Mouse (Mus musculus) adrenal gland, adult 18-20 months (tissue): ENCODE measurements around the gene Rtkn. TPM values are rescaled to one million over a fixed set of nuclear protein-coding genes. Genes with fewer than 3 reads are reported as not detected.

Experiments used
- DNase-seq, 2 experiments: peaks; one replicate each; pipeline ENCODE4 v3.0.0; 2021 to 2022; ENCODE audit warnings: low spot score in 2 of 2
- total RNA-seq, 2 experiments: library from RNA; stranded (reverse); gene quantifications; 1 replicate in 1 of 2; 2 replicates in 1 of 2; pipeline ENCODE4 v1.2.3; 2021

The Rtkn gene
- total RNA-seq, 2 experiments from 2014 or later, result 4.7 to 6.6 TPM

GRCm38 (mm10) chr6:83115682-83116372 is 19.4 kb upstream of the Rtkn start:
- DNase-seq, result no peak

GRCm38 (mm10) chr6:83116373-83117164 is 18.7 kb upstream of the Rtkn start:
- DNase-seq, result no peak

- DNase-seq, result no peak
Observed at GRCm38 (mm10) chr6:83117165-83117438, 18.2 kb upstream of the Rtkn start.

GRCm38 (mm10) chr6:83117616-83118015 is 17.6 kb upstream of the Rtkn start:
- no peak for DNase-seq

GRCm38 (mm10) chr6:83118369-83118768 is 16.9 kb upstream of the Rtkn start:
- no peak for DNase-seq

- DNase-seq, result no peak
Observed at GRCm38 (mm10) chr6:83118825-83119733, 16.2 kb upstream of the Rtkn start.

- DNase-seq, result peak in 1 of 2 experiments; percentile 29
Observed at GRCm38 (mm10) chr6:83119734-83120051, 15.6 kb upstream of the Rtkn start.

GRCm38 (mm10) chr6:83120930-83121862 is 14.1 kb upstream of the Rtkn start, which contains the start of gene Wbp1:
Wbp1 (minus strand) TSS chr6:83121559.
- peak; percentile 77 to 85 for DNase-seq

- peak in 1 of 2 experiments; percentile 54 for DNase-seq
Observed at GRCm38 (mm10) chr6:83121863-83122710, 13.2 kb upstream of the Rtkn start.

- no peak for DNase-seq
Observed at GRCm38 (mm10) chr6:83122961-83123360, 12.3 kb upstream of the Rtkn start.

- DNase-seq, result peak; percentile 81 to 88
Observed at GRCm38 (mm10) chr6:83124851-83125312, 10.4 kb upstream of the Rtkn start.

- DNase-seq, result no peak
Observed at GRCm38 (mm10) chr6:83125331-83125730, 9.9 kb upstream of the Rtkn start, which contains the start of gene Ino80b. Ino80b (minus strand) TSS chr6:83125431.

- no peak for DNase-seq
Observed at GRCm38 (mm10) chr6:83127419-83127818, 7.8 kb upstream of the Rtkn start.

GRCm38 (mm10) chr6:83131469-83132034 is 3.7 kb upstream of the Rtkn start:
- DNase-seq, result no peak

- DNase-seq, result no peak
Observed at GRCm38 (mm10) chr6:83132176-83132919, 2.9 kb upstream of the Rtkn start.

- DNase-seq, result no peak
Observed at GRCm38 (mm10) chr6:83134226-83134625, 1.0 kb upstream of the Rtkn start.

GRCm38 (mm10) chr6:83135571-83136161 is 403 bp downstream of the Rtkn start:
- DNase-seq, result no peak

- DNase-seq, result no peak
Observed at GRCm38 (mm10) chr6:83136291-83136880, 1.1 kb downstream of the Rtkn start.
